Mouse (Mus musculus) liver, embryonic 14 days (tissue): ENCODE results near the gene Acp1. TPM values are rescaled to one million over a fixed set of nuclear protein-coding genes. Genes with fewer than 3 reads are reported as not detected.

Experiments used
- polyA plus RNA-seq: library from polyadenylated mRNA; depleted of rRNA; stranded (reverse); fragments of >200 nt; gene quantifications from 2 replicates; pipeline ENCODE4 v1.2.3, GENCODE M21; 2012; rRNA removed

Gene Acp1
- 35.4 and 48.1 TPM in 2 replicates for polyA plus RNA-seq

GRCm38 (mm10) chr12:30911261-30912047, at the start of gene Acp1, which contains the start of gene Sh3yl1:
TSS of gene Acp1 (minus strand) at chr12:30911589.
TSS of gene Sh3yl1 (plus strand) at chr12:30911668.

GRCm38 (mm10) chr12:30883986-30884621, 27.3 kb downstream of the Acp1 start, which contains the start of gene Alkal2:
TSS of gene Alkal2 (plus strand) at chr12:30884322.

Other genes starting within 250 kb of the Acp1 start
- 0.02 TPM in 1 of 2 replicates, not detected in the other for gene Alkal2, start 27.3 kb downstream of the Acp1 start, polyA plus RNA-seq
- 19.4 and 21.4 TPM in 2 replicates for gene Sh3yl1, start 79 bp upstream of the Acp1 start, polyA plus RNA-seq
- gene Fam110c, start 162.3 kb upstream of the Acp1 start, polyA plus RNA-seq = 0.90 and 1.2 TPM in 2 replicates